Mouse (Mus musculus) heart, embryonic 11.5 days (tissue): ENCODE results near the gene Fbxw10. TPM values are rescaled to one million over a fixed set of nuclear protein-coding genes. Genes with fewer than 3 reads are reported as not detected.

ENCODE experiments used
- ATAC-seq: fragments of 200-750 bp; cut with Nextera tagmentation; replicated peaks from 2 replicates; pipeline ENCODE4 v1.8.0; 2017; ENCODE audit warnings: moderate library complexity; ENCODE audit not compliant: insufficient number of reproducible peaks, low FRiP score, low TSS enrichment
- H3K27ac ChIP-seq: fragments of 300-500 bp; sonication (generic); 2 replicates; pipeline ENCODE4 v1.5.1; 2014; ENCODE audit warnings: mild to moderate bottlenecking, low read depth, low read length
- H3K27me3 ChIP-seq: fragments of 300-500 bp; sonication (generic); 2 replicates; pipeline ENCODE4 v1.6.1; 2014; ENCODE audit warnings: mild to moderate bottlenecking, low read length, mixed read lengths; ENCODE audit not compliant: control insufficient read depth, insufficient read depth
- H3K36me3 ChIP-seq: fragments of 300-500 bp; sonication (generic); 2 replicates; pipeline ENCODE4 v1.6.1; 2014; ENCODE audit warnings: mild to moderate bottlenecking, low read length, moderate library complexity, mixed read lengths; ENCODE audit not compliant: control insufficient read depth, insufficient read depth
- H3K4me1 ChIP-seq: fragments of 300-500 bp; sonication (generic); 2 replicates; pipeline ENCODE4 v1.6.1; 2014; ENCODE audit warnings: low read length; ENCODE audit not compliant: control insufficient read depth, insufficient read depth
- H3K4me2 ChIP-seq: fragments of 300-500 bp; sonication (generic); 2 replicates; pipeline ENCODE4 v1.6.1; 2014; ENCODE audit warnings: mild to moderate bottlenecking, moderate library complexity
- H3K4me3 ChIP-seq: fragments of 300-500 bp; sonication (generic); 2 replicates; pipeline ENCODE4 v1.5.1; 2014; ENCODE audit warnings: low read depth, low read length
- H3K9ac ChIP-seq: fragments of 300-500 bp; sonication (generic); 2 replicates; pipeline ENCODE4 v1.6.1; 2014; ENCODE audit warnings: mild to moderate bottlenecking, low read depth, low read length, moderate library complexity
- H3K9me3 ChIP-seq: fragments of 300-500 bp; sonication (generic); replicated peaks from 2 replicates; pipeline ENCODE4 v1.6.1; 2016; ENCODE audit warnings: low read length; ENCODE audit not compliant: control insufficient read depth
- WGBS: fragments of 180-500 bp; shearing (Covaris S2); extraction: QIAGEN DNeasy Blood & Tissue Kit; methylation state at CpG from one replicate; pipeline ENCODE4 v1.1.7; 2014; ENCODE audit not compliant: insufficient replicate concordance; 5-methylcytosine and 5-hydroxymethylcytosine counted together
- polyA plus RNA-seq: library from polyadenylated mRNA; unstranded; fragments of >200 nt; fragmentation: Nextera tagmentation; extraction: Ambion mirVana; gene quantifications from 2 replicates; pipeline ENCODE4 v1.2.1, GENCODE M21; 2014

Fbxw10 gene
- 0.21 and 0.24 TPM in 2 replicates for polyA plus RNA-seq

DNA sequence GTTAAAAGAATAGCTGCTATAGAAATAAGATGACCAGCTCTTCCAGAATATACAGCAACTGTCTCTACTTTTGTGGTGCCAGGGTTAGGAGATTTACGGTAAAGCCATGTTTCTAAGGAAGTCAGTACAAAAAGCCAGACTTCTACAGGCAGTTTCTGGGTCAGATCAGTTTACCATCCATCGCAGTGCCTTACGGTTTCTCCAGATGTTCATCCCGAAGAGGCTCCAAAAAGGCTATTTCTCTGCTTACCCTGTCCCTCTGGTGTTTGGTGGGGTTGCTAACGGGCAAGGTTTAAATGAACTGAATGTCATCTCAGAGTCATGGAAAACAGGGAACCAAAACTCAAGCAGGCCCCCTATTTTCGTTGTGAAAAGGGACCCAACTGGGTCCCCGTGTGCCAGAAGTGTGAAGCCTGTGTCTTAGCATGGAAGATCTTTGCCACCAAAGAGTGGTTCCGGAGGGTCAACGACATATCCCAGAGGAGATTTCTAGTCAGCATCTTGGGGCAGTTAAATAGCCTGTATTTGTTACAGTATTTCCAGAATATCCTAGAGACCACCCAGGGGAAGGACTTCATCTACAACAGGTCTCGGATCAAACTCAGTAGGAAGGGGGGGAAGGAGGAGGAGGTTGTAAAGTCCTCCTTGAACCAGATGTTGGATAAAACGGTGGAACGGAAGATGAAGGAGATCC lies at the start of gene Fbxw10:
TSS of gene Fbxw10 (plus strand) at position 109 of the 694 bp plus-strand sequence.
- peak within 1 kb of the TSS; percentile 49 for H3K4me2 ChIP-seq
- no peak for ATAC-seq
- no peak within 1 kb of the TSS for H3K27ac ChIP-seq
- H3K9ac ChIP-seq = 0 out of 2 replicates have a peak within 1 kb of the TSS, but pooled peaks have one; percentile 34
- H3K4me3 ChIP-seq = no peak within 1 kb of the TSS
- no peaks in the 10 kb centered on the region for H3K9me3 ChIP-seq
- no peaks in the 10 kb centered on the region for H3K4me1 ChIP-seq
- no peaks in the 10 kb centered on the region for H3K27me3 ChIP-seq
- 36% methylated on average over 12 of the region's 12 CpGs for WGBS
- no peaks in the 10 kb centered on the region for H3K36me3 ChIP-seq

- no peaks in the 10 kb centered on the region for H3K27me3 ChIP-seq
- no peak for ATAC-seq
- H3K36me3 ChIP-seq = no peaks in the 10 kb centered on the region
- H3K9ac ChIP-seq = no peak overlapping the region
- H3K4me1 ChIP-seq = no peaks in the 10 kb centered on the region
- no peaks in the 10 kb centered on the region for H3K9me3 ChIP-seq
- WGBS = 45% methylated on average over 13 of the region's 13 CpGs
- no peak overlapping the region for H3K4me3 ChIP-seq
- H3K4me2 ChIP-seq = no peak overlapping the region
- no peak overlapping the region for H3K27ac ChIP-seq
These were observed 42.8 kb upstream of the Fbxw10 start for GRCm38 (mm10) chr11:62804119-62804518.

DNA sequence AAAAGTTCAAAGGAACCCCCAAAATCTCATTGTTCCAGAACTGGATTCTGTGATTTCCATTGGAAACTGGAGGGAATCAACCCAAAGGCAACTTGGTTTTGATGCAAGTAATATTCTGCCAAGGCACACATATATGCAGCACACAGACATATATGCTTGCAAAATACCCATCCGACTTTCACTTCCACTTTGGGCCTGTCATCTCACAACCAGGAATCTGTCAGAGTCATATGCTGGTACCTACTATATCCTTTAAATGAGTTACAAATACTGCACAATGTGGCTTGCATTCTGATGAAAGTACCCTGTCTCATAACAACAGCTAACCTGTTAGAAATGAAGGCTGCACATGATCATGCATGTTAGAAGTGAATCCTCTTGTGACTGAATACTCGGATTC lies 38.9 kb upstream of the Fbxw10 start:
- Histone ChIP-seq H3K27me3 (no peaks in the 10 kb centered on the region), H3K4me3 (no peak overlapping the region), H3K27ac (no peak overlapping the region), H3K4me2 (no peak overlapping the region), H3K4me1 (no peaks in the 10 kb centered on the region), H3K9me3 (no peaks in the 10 kb centered on the region), H3K9ac (no peak overlapping the region), H3K36me3 (no peaks in the 10 kb centered on the region)
- no peak for ATAC-seq
- 72% methylated on average over 2 of the region's 2 CpGs for WGBS

GRCm38 (mm10) chr11:62809201-62809600 lies 37.7 kb upstream of the Fbxw10 start:
- Histone ChIP-seq H3K4me2 (no peak overlapping the region), H3K4me1 (no peaks in the 10 kb centered on the region), H3K27ac (no peak overlapping the region), H3K36me3 (no peaks in the 10 kb centered on the region), H3K9ac (no peak overlapping the region), H3K9me3 (no peaks in the 10 kb centered on the region), H3K4me3 (no peak overlapping the region), H3K27me3 (no peaks in the 10 kb centered on the region)
- ATAC-seq = no peak
- WGBS = 63% methylated on average over 4 of the region's 4 CpGs

DNA sequence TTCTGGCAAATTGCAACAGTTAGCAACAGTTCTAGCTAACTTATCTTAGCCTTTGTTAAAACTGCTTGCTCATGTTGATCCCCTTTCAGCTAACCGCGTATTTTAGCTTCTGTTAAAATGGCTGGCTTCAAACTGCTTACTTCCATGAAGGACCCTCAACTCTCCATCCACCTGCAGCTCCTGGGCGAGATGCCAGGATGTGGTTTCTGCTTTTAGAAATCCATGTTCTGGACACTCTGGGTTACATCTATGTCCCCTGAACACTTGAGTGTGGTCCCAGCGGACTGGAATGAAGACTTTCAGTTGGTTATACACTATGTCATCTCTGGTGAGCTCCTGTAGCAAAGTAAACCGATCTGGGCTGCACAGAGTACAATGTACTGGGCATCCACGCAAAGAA lies 34.6 kb upstream of the Fbxw10 start:
- H3K4me1 ChIP-seq = peaks cover 3% of the 10 kb centered on the region; the same call in 1 of the 2 replicates
- no peaks in the 10 kb centered on the region for H3K36me3 ChIP-seq
- no peak overlapping the region for H3K4me2 ChIP-seq
- H3K4me3 ChIP-seq = no peak overlapping the region
- no peaks in the 10 kb centered on the region for H3K9me3 ChIP-seq
- WGBS = 76% methylated on average over 6 of the region's 6 CpGs
- H3K9ac ChIP-seq = no peak overlapping the region
- no peak for ATAC-seq
- H3K27me3 ChIP-seq = no peaks in the 10 kb centered on the region
- H3K27ac ChIP-seq = no peak overlapping the region

GRCm38 (mm10) chr11:62813497-62813896 lies 33.4 kb upstream of the Fbxw10 start:
- Histone ChIP-seq H3K27ac (no peak overlapping the region), H3K36me3 (no peaks in the 10 kb centered on the region), H3K27me3 (no peaks in the 10 kb centered on the region), H3K4me2 (no peak overlapping the region), H3K9ac (no peak overlapping the region), H3K4me3 (no peak overlapping the region), H3K4me1 (peaks cover 3% of the 10 kb centered on the region; the same call in 1 of the 2 replicates), H3K9me3 (no peaks in the 10 kb centered on the region)
- no peak for ATAC-seq
- 16% methylated on average over 1 of the region's 1 CpGs for WGBS

DNA sequence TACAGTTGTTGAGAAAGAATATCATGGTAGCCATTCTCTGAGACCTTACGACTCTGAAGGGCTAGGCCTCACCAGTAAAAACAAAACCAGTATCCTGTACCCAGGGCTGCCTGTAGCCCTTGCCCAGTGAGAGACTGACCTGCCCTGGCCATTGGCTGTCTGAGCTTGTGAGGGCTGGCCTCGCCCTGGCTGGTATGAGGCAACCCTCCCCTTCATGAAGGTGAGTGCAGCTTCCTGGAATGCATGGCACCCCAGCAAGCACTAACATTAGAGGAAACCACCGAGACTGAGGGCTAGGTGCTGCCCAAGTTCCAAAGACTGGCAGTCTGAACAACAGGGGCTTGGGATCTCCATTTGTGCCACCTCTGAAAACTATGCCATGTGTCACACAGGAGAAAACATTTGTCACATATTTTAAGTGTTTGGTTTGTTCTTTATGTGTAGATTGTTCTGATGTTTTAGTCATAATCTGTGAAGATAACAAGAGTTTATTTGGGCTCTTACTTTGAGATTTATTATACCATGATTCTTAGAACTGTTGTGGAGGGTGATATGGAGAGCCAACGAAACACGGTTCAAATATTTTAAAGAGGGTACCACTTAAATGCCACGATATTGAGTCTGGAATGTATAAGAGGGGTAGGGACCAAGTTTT lies 32.8 kb upstream of the Fbxw10 start:
- WGBS = 61% methylated on average over 6 of the region's 6 CpGs
- ATAC-seq = no peak
- Histone ChIP-seq H3K4me2 (no peak overlapping the region), H3K9ac (no peak overlapping the region), H3K27me3 (no peaks in the 10 kb centered on the region), H3K9me3 (no peaks in the 10 kb centered on the region), H3K4me3 (no peak overlapping the region), H3K36me3 (no peaks in the 10 kb centered on the region), H3K27ac (no peak overlapping the region), H3K4me1 (peaks cover 3% of the 10 kb centered on the region; the same call in 1 of the 2 replicates)

DNA sequence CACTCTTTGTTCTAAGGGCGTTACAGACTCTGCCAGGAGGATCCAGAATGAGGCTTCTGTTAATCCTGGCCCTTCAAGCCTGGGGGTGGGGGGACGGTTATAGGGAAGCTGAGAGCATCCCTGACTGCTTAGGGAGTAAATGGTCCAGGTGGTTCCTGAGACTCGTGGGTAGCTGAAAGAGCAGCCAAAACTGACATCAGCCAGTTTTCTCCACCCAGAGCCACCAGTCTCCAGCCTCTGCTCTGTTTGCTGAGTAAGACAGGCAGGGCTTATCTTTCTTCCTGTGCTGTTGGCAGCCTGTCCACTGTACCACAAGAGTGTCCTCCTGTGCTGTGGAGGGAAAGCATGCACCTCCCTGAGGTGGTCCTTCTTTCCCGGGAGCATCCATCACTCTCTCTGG lies 32.2 kb upstream of the Fbxw10 start:
- Histone ChIP-seq H3K4me1 (peaks cover 3% of the 10 kb centered on the region; the same call in 1 of the 2 replicates), H3K4me2 (no peak overlapping the region), H3K27ac (no peak overlapping the region), H3K36me3 (no peaks in the 10 kb centered on the region), H3K9me3 (no peaks in the 10 kb centered on the region), H3K9ac (no peak overlapping the region), H3K4me3 (no peak overlapping the region), H3K27me3 (no peaks in the 10 kb centered on the region)
- 43% methylated on average over 4 of the region's 4 CpGs for WGBS
- no peak for ATAC-seq
